Mouse (Mus musculus) c-Kit-positive CD71-positive TER-119-negative erythroid progenitor cells, embryonic 14.5 days (primary cell): ENCODE results near the gene Ctps2.
"Not testable (repeated sequence)": the region's sequence is repeated elsewhere in the genome, so short reads cannot be mapped to it uniquely, and the experiment has no call there.

Source experiments
- DNase-seq: peaks from one replicate; pipeline ENCODE4 v3.0.0-alpha.2; 2013; ENCODE audit warnings: low read depth

Ctps2 gene

DNA sequence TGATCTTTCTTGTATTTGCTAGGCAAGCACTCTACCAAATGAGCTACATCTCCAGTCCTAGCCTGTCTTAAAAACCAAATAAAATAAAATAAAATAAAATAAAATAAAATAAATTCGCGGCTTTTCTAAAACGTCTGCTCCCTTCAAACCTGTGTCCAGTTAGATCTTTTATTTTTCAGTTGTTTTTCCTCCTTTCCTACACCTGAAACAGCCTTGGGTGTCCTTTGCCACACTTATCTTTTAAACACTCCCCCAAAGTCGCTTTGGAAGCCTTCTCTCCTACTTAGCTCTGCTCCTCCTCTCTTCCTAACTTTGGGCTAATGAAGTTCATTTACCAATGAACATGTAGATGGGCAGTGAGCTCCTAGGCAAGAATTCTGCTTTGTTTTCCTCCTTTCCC, at the start of gene Ctps2:
Ctps2 (plus strand) TSS at position 301 of the 400 bp plus-strand sequence.
- no peak for DNase-seq

GRCm38 (mm10) chrX:162868294-162868965, 32.6 kb upstream of the Ctps2 start:
- no peak for DNase-seq

DNA sequence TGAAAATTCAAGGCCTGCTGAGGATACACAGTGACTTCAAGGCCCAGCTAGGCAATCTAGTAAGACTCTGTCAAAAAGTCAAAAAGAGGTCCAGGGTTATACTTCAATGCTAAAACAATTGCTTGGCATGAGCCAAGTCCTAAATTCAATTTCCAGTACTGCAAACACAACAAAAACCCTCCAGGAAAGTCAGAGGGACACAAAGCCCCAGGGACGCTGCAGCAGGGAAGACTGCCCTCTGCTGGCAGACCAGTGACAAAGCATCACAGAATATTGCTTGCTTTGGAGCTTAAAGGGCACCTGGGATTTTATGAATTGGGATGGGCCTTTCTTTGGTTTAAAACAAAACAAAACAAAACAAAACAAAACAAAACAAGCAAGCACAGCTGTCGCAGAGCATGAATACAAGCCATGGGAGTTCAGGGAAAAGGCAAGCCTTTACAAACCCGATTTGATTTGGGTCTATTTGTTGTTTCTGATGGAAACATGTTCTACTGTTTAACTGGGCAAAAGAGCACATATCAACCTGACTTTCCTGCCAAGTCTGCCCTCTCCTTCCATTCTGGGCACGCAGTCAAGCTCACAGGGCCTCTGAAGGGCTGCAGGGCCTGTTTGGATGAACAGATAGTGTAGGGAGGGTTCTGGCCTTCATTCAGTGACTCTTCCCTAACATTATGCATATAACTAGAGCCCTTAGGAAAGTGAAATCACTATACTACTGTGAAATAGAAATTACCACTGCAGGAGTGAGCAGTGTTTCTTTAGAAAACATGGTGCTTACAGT, 29.1 kb upstream of the Ctps2 start:
- no peak for DNase-seq

GRCm38 (mm10) chrX:162873761-162874160, 27.3 kb upstream of the Ctps2 start:
- no peak for DNase-seq

- no peak for DNase-seq
Observed at GRCm38 (mm10) chrX:162878236-162878635, 22.8 kb upstream of the Ctps2 start.

GRCm38 (mm10) chrX:162887931-162888511, 13.0 kb upstream of the Ctps2 start, which contains the start of gene Syap1:
Gene Syap1 (minus strand): TSS chrX:162888447.
- peak; percentile 32 for DNase-seq

- not testable (repeated sequence) for DNase-seq
Observed at GRCm38 (mm10) chrX:162888575-162889223, 12.3 kb upstream of the Ctps2 start.

- DNase-seq = no peak
Observed at GRCm38 (mm10) chrX:162901371-162902039, 467 bp downstream of the Ctps2 start.

- DNase-seq = peak; percentile 21
Observed at GRCm38 (mm10) chrX:162902040-162902734, 1.1 kb downstream of the Ctps2 start.

DNA sequence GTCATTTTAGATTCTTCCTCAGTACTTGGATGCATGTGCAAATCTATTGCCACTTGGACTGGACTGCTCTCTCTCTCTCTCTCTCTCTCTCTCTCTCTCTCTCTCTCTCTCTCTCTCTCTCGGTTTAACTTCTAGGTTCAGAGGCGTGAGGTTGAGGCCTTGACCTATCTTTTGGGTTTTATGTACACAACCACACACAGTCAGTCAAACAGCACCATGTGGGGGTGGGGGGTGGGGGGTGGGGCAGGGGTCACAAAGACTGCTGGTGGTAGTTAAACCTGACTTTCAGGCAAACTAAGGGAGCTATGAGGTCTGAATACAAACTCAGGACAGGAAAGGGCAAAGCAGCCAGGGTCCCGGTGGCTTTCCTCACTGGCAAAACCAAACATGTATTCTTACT, 6.5 kb downstream of the Ctps2 start:
- DNase-seq = no peak

DNA sequence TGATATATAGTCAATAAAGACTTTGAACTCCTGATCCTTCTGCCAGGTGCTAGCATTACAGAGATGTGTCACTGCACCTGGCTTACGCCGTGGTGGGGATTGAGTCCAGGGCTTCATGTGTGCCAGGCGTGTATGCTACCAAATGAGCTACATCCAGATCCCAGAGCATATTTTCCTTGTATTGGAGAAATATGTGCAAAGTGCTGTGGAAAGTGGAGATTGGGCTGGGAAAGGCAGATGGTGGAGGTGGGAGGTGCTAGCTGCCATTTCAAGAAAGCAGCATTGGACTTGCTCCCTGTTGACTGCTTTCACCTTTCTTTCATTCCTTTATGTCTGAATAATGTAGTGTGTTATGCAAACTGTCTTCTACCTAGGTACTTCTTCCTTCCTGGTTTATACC, 12.6 kb downstream of the Ctps2 start:
- no peak for DNase-seq

DNA sequence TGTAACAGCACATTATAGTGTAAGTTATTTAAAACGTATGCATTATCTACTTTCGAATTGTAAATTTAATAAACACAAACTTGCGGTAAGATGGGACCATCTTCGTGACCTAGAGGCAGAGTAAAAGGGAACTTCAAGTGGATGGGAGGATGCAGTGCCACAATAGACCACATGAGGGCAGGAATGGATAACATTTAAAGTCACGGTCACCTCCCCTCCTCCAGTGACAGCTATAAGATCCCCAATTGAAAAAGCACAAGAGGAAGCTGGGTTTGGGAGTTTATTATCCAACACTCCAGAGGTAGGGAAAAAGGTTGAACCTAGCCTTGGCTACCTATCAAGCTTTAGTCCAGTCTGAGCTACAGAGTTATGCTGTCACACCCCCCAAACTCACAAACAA, 14.7 kb downstream of the Ctps2 start:
- DNase-seq = no peak

GRCm38 (mm10) chrX:162921487-162922125, 20.6 kb downstream of the Ctps2 start:
- no peak for DNase-seq

DNA sequence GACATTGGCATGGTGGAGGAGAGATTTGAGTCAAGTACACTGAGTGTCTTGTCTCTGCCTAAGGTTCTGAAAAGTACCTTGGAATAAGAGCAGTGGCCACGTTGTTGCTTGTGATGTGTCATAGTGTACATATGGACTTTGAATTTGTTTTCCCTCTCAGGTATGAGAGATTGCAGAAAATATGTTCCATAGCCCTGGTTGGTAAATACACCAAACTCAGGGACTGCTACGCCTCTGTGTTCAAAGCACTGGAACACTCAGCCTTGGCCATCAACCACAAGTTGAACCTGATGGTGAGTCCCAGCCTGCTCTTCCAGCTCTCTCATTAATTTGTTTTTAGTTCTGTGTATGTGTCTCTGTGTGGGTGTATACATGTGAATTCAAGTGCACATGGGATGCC, 30.4 kb downstream of the Ctps2 start:
- DNase-seq = no peak

GRCm38 (mm10) chrX:162942027-162942426, 41.0 kb downstream of the Ctps2 start:
- DNase-seq = no peak

GRCm38 (mm10) chrX:162949811-162950439, 48.9 kb downstream of the Ctps2 start:
- peak; percentile 32 for DNase-seq

GRCm38 (mm10) chrX:162957921-162958320, 56.9 kb downstream of the Ctps2 start:
- no peak for DNase-seq

- DNase-seq = no peak
Observed at GRCm38 (mm10) chrX:162963840-162964239, 62.8 kb downstream of the Ctps2 start.

GRCm38 (mm10) chrX:162964383-162964782, 63.3 kb downstream of the Ctps2 start, which contains the start of gene S100g:
Gene S100g (minus strand): TSS chrX:162964599.
- DNase-seq = no peak

DNA sequence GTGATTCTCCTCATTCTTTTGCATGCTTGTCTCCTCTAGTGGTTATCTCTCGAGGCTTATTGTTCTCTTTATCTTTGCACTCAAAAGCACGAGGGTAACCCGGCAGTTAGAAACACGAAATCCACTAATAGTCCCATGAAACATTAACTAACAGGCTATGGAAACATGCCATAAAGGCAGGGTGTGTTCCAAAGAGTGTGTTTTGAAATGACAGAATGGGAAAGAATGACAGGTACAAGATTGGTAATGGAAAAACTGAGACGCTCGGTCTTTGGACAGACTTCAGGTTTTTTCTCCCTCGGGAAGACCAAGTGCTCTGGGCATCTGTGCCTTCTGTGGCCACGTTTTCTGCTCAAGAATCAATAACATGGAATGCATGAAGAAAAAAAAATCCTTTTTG, 66.4 kb downstream of the Ctps2 start:
- DNase-seq = no peak
